Mouse (Mus musculus) liver, adult 2 months (tissue): ENCODE results near the gene Gm21936. TPM values are rescaled to one million over a fixed set of nuclear protein-coding genes. Genes with fewer than 3 reads are reported as not detected.
"Not testable (repeated sequence)": the region's sequence is repeated elsewhere in the genome, so short reads cannot be mapped to it uniquely, and the experiment has no call there.

Source experiments
- DNase-seq: peaks from one replicate; pipeline ENCODE4 v3.0.0-alpha.2; 2011; ENCODE audit warnings: low read depth, low spot score; ENCODE audit errors: extremely low read depth
- H3K27ac ChIP-seq: fragments of 200-500 bp; replicated peaks from 2 replicates; pipeline ENCODE4 v1.5.1; 2012; ENCODE audit warnings: low read depth, mild to moderate bottlenecking, control low read depth, inconsistent platforms, low read length; ENCODE audit not compliant: insufficient read depth
- H3K27me3 ChIP-seq: fragments of 200-500 bp; 2 replicates; pipeline ENCODE4 v1.6.1; 2012; ENCODE audit warnings: mild to moderate bottlenecking, moderate library complexity, low read length, inconsistent platforms; ENCODE audit not compliant: control insufficient read depth, insufficient read depth
- H3K36me3 ChIP-seq: fragments of 200-500 bp; 2 replicates; pipeline ENCODE4 v1.6.1; 2012; ENCODE audit warnings: low read length, inconsistent platforms; ENCODE audit not compliant: control insufficient read depth, insufficient read depth
- H3K4me1 ChIP-seq: fragments of 200-500 bp; 2 replicates; pipeline ENCODE4 v1.6.1; 2011; ENCODE audit warnings: low read length; ENCODE audit not compliant: control insufficient read depth, insufficient read depth
- H3K4me3 ChIP-seq: fragments of 200-500 bp; 2 replicates; pipeline ENCODE4 v1.5.1; 2011; ENCODE audit warnings: low read depth, mild to moderate bottlenecking, control low read depth, low read length, moderate library complexity; ENCODE audit not compliant: insufficient read depth
- H3K79me2 ChIP-seq: fragments of 200-500 bp; 2 replicates; pipeline ENCODE4 v1.6.1; 2012; ENCODE audit warnings: inconsistent platforms, mild to moderate bottlenecking, low read length, moderate library complexity; ENCODE audit not compliant: control insufficient read depth, insufficient read depth
- H3K9ac ChIP-seq: fragments of 200-500 bp; 2 replicates; pipeline ENCODE4 v1.6.1; 2012; ENCODE audit warnings: low read depth, mild to moderate bottlenecking, control low read depth, inconsistent platforms, low read length
- WGBS: fragments of 180-500 bp; shearing (Covaris S2); methylation state at CpG from one replicate; pipeline ENCODE4 v1.1.7; 2018; 5-methylcytosine and 5-hydroxymethylcytosine counted together
- polyA plus RNA-seq: library from polyadenylated mRNA; depleted of rRNA; stranded (reverse); fragments of >200 nt; gene quantifications from 2 replicates; pipeline ENCODE4 v1.2.3, GENCODE M21; 2012; rRNA removed
- total RNA-seq: library from RNA; depleted of rRNA; stranded (reverse); fragments of >200 nt; gene quantifications from 2 replicates; pipeline ENCODE4 v1.2.3, GENCODE M21; 2014; rRNA removed

Gene Gm21936
- not detected in 2 replicates for total RNA-seq
- polyA plus RNA-seq, result not detected in 2 replicates

DNA sequence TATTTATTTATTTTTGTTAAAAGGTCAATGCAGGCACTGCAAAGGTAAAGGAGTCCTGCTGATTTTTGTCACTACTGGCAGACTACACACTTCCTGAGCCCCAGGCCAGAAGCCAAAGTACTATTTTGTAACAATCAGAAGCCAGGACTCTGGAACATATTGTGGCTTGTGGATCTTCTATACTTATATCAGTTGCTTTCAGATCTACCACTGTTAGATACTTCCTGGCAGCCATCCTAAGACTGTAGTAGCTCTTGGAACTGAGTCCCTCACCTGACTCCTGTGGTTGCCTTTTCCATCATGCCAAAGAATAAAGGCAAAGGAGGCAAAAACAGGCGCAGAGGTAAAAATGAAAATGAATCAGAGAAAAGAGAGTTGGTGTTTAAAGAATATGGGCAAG lies at the start of gene Gm21936:
Gm21936 (plus strand) TSS at position 301 of the 400 bp plus-strand sequence.
- H3K4me3 ChIP-seq, H3K9ac ChIP-seq, H3K79me2 ChIP-seq, H3K4me1 ChIP-seq, H3K36me3 ChIP-seq, H3K27ac ChIP-seq, H3K27me3 ChIP-seq, DNase-seq: not testable (repeated sequence)
- 88% methylated on average over 1 of the region's 1 CpGs for WGBS

DNA sequence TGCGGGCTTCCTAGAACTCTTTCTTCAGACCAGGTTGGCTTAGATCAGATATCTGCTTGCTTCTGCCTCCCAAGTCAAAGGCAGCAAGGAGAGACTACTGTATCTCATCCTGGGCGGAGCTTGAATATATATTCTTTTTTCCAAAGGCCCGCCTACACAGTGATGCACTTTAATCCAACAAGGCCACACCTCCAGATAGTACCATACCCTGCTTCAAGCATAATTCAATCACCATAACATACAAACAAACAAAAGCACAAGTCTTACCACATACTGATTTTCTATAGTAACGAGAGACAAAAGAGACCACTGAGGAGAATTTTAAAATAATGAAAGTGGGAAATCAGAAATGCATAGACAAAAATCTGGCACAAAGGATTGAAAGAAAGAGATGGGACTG lies 19.7 kb upstream of the Gm21936 start, which contains the start of gene Gm21319:
Gm21319 (minus strand) TSS at position 101 of the 400 bp plus-strand sequence.
- not testable (repeated sequence) for H3K27me3 ChIP-seq, H3K4me1 ChIP-seq, DNase-seq, H3K36me3 ChIP-seq, H3K27ac ChIP-seq, H3K79me2 ChIP-seq, H3K4me3 ChIP-seq, H3K9ac ChIP-seq
- 85% methylated on average over 4 of the region's 4 CpGs for WGBS

DNA sequence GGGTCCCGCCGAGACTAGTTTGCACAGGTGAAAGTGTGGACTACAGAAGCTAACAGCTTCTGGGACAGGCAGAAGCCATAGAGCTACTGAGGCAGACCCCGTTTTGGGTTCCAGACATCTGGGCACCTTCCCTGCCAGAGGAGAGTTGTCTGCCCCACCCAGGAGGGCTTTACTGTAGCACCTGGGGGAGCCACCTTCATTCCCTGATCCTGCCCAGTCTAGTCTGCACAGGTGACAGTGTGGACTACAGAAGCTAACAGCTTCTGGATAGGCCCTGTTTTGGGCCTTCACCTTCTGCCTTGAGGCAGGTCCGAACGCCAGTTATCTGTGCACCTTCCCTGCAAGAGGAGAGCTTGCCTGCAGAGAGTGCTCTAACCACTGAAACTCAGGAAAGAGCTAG lies 2.7 kb downstream of the Gm21936 start:
- H3K36me3 ChIP-seq, DNase-seq, H3K4me3 ChIP-seq, H3K9ac ChIP-seq, H3K27me3 ChIP-seq, H3K27ac ChIP-seq, H3K4me1 ChIP-seq, H3K79me2 ChIP-seq: not testable (repeated sequence)
- WGBS, result 88% methylated on average over 5 of the region's 5 CpGs

DNA sequence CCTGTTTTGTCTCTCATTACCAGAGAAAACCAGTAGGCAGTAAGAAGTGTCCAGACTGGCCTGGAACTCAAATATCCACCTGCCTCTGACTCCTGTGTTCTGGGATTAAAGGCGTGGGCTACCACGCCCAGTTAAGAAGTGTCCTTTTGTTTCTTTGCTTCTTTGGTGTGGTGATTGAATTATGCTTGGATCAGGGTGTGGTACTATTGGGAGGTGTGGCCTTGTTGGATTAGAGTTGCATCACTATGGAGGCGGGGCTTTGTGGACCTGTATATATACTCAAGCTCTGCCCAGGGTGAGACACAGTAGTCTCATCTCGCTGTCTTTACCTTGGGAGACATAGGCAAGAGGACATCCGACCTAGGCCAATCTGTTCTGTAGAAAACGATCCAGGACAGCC lies 21.0 kb downstream of the Gm21936 start, which contains the start of gene BB287469:
BB287469 (plus strand) TSS at position 301 of the 400 bp plus-strand sequence.
- 92% methylated on average over 6 of the region's 6 CpGs for WGBS
- H3K9ac ChIP-seq, H3K4me1 ChIP-seq, H3K4me3 ChIP-seq, DNase-seq, H3K79me2 ChIP-seq, H3K27ac ChIP-seq, H3K36me3 ChIP-seq, H3K27me3 ChIP-seq: not testable (repeated sequence)

DNA sequence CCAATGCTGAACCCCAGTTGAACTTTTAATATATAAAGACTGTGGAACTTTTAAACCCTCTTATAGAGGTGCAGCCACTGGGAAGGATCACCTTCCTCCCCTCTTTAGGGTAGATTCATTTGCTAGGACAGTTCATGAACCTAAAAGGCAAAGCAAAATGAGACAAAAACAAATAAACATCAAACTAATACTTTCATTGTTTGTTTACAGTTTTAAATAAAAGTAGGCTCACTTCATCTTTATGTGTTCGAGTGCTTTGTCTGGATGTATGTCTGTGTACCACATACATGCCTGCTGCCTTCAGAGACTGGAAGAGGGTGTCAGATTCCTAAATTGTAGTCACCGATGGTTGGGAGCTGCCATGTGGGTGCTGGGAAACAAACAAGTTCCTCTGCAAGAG lies 46.9 kb downstream of the Gm21936 start, which contains the start of gene Gm2001:
Gm2001 (minus strand) TSS at position 101 of the 400 bp plus-strand sequence.
- not testable (repeated sequence) for H3K27ac ChIP-seq, H3K4me1 ChIP-seq, H3K79me2 ChIP-seq, DNase-seq, H3K27me3 ChIP-seq, H3K4me3 ChIP-seq, H3K36me3 ChIP-seq, H3K9ac ChIP-seq
- WGBS, result 76% methylated on average over 2 of the region's 2 CpGs

Other genes starting within 250 kb of the Gm21936 start
- not detected in 2 replicates for gene Oog1, start 192.8 kb upstream of the Gm21936 start, total RNA-seq
- not detected in 2 replicates for gene Oog1, start 192.8 kb upstream of the Gm21936 start, polyA plus RNA-seq
- not detected in 2 replicates for gene Gm4027, start 176.6 kb upstream of the Gm21936 start, total RNA-seq
- gene Gm4027, start 176.6 kb upstream of the Gm21936 start, polyA plus RNA-seq, result not detected in 2 replicates
- gene Gm16381, start 150.9 kb upstream of the Gm21936 start, total RNA-seq, result not detected in 2 replicates
- not detected in 2 replicates for gene Gm16381, start 150.9 kb upstream of the Gm21936 start, polyA plus RNA-seq
- not detected in 2 replicates for gene Gm21319, start 19.8 kb upstream of the Gm21936 start, total RNA-seq
- not detected in 2 replicates for gene Gm21319, start 19.8 kb upstream of the Gm21936 start, polyA plus RNA-seq
- gene BB287469, start 21.1 kb downstream of the Gm21936 start, total RNA-seq, result not detected in 2 replicates
- gene BB287469, start 21.1 kb downstream of the Gm21936 start, polyA plus RNA-seq, result not detected in 2 replicates
- gene Gm2001, start 46.8 kb downstream of the Gm21936 start, total RNA-seq, result not detected in 2 replicates
- gene Gm2001, start 46.8 kb downstream of the Gm21936 start, polyA plus RNA-seq, result not detected in 2 replicates
- gene Gm2016, start 78.6 kb downstream of the Gm21936 start, total RNA-seq, result not detected in 2 replicates
- gene Gm2016, start 78.6 kb downstream of the Gm21936 start, polyA plus RNA-seq, result not detected in 2 replicates
- gene Gm2022, start 99.9 kb downstream of the Gm21936 start, total RNA-seq, result not detected in 2 replicates
- gene Gm2022, start 99.9 kb downstream of the Gm21936 start, polyA plus RNA-seq, result not detected in 2 replicates
- gene Gm2035, start 124.3 kb downstream of the Gm21936 start, total RNA-seq, result not detected in 2 replicates
- gene Gm2035, start 124.3 kb downstream of the Gm21936 start, polyA plus RNA-seq, result not detected in 2 replicates
- gene Gm2042, start 158.6 kb downstream of the Gm21936 start, total RNA-seq, result not detected in 2 replicates
- not detected in 2 replicates for gene Gm2042, start 158.6 kb downstream of the Gm21936 start, polyA plus RNA-seq
- not detected in 2 replicates for gene Gm2075, start 216.3 kb downstream of the Gm21936 start, total RNA-seq
- gene Gm2075, start 216.3 kb downstream of the Gm21936 start, polyA plus RNA-seq, result not detected in 2 replicates
- not detected in 2 replicates for gene Gm6803, start 223.3 kb downstream of the Gm21936 start, total RNA-seq
- gene Gm6803, start 223.3 kb downstream of the Gm21936 start, polyA plus RNA-seq, result not detected in 2 replicates
- gene Gm2056, start 231.5 kb downstream of the Gm21936 start, total RNA-seq, result not detected in 2 replicates
- not detected in 2 replicates for gene Gm2056, start 231.5 kb downstream of the Gm21936 start, polyA plus RNA-seq